Mouse (Mus musculus) left cerebral cortex, adult 11 months (tissue): ENCODE data around the gene Ifit3.
"Not testable (repeated sequence)": the region's sequence is repeated elsewhere in the genome, so short reads cannot be mapped to it uniquely, and the experiment has no call there.

Experiments
- DNase-seq: peaks from one replicate; pipeline ENCODE4 v3.0.0; 2022; ENCODE audit warnings: low spot score

Gene Ifit3

DNA sequence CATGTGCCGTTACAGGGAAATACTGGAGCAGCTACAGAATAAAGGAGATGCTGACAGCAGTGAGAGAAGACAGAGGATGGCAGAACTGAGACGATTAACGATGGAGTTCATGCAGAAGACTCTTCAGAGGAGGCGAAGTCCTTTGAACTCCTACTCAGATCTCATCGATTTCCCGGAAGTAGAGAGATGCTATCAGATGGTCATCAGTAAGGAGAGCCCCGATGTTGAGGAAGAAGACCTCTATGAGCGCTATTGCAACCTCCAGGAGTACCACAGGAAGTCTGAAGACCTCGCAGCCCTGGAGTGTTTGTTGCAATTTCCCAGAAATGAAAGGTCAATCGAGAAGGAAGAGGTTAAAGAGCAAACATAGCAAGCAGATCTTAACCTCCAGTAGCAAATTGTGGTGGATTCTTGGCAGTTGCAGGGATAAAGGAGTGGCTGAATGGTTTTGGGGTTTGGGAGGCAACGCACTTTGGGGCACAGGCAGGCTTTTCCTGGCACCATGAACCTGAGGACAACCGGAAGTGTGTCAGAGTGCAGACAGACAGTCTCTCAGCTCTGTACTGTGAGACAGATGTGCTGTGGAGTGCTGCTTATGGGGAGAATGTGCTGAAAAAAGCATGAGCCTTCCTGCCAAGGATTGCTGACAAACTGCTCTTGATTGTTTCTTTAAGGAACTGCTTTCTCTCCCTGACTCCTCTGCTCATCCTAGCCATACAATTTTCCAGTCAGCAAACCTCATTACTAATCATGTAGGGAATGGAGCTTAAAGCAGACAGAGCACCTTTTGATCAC lies 4.8 kb downstream of the Ifit3 start:
- not testable (repeated sequence) for DNase-seq

DNA sequence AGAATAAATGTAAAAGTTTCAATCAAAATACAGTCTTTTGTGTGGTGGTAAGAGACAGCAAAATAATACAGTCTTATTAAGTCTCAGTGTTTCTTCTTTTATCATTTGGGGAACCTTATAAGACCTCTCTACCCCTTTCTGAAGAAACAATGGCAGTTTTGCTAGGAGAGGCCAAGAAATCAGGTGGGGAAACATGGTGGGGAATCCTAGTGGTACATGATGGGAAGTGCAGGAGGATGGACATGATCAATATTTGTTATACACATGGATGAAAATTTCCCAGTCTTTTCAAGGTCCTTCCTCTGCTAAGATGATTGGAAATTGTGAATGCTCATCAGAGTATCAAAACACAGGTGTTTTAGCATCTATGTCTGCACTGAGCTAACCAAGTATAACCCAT lies 5.6 kb downstream of the Ifit3 start:
- DNase-seq: no peak

DNA sequence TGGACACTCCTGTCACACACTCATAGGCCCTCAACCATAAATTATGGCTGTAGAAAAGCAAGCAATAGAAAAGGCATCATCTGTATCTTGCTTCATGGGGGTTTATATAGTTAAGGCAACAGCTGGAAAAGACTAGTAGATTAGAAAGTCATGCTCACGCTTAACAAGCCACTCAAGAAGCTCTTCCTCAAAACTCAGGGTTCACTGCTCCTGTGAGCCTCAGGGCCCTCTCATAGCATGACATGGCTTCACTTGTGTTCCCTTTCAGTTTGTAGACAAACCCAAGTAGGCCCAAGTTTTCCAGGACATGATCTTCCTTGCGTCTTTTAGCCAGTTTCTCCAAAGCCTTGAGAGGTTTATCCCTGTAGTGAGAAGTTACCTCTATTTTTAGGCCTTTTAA lies 10.1 kb downstream of the Ifit3 start:
- no peak for DNase-seq

DNA sequence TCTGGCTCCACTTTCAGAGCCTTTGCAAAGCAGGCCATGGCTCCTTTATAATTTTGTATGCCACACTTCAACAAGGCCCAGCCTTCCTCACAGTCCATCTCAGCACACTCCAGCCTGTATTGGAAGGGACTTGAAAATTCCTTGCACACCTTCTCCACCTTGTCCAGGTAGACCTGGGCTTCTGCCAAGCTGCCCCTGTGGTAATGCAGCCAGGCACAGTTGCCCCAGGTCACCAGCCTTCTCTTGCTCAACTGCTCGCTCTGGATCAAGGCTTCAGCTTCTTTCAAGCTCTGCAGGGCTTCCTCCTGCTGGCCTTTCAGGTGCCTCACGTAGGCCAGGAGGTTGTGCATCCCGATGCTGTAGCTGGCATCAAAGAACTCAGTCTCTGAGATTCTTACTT lies 11.2 kb downstream of the Ifit3 start:
- DNase-seq: not testable (repeated sequence)

DNA sequence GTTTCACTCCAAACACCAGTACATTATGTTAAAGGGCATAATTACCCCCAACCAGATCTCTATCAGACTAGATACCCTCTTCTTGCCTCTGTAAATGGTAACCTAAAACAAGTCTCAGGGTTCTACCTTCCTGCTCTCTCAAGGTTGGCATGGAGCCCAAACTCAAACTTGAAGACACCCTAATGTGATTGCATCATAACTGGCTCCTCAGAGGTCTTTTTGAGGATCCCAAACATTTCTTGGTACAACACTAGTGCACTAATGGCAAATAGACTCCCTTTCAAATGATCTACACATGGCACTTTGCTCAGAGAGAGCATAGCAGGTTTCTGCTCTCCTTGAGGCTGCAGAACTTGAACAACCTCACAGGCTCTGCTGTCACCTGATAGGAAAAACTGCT lies 13.5 kb downstream of the Ifit3 start:
- no peak for DNase-seq

DNA sequence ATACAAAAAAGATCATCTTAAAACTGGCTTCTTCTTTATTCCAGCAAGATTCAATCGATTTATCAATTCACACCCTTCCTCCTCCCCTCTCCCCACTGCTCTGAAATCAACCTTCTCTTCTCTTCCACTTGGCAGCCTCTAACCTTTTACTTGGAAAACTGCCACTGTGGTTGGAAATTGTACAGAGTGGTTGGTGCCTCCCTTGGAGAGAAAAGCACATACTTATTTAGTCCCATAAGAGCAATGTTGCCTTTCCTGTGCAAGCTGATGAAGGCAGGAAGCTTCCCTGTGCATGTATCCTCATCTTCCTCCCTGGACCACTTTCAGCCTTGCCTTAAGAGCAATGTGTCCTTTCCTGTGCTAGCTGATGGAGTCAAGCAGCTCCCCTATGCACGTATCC lies 15.0 kb downstream of the Ifit3 start:
- DNase-seq: no peak

DNA sequence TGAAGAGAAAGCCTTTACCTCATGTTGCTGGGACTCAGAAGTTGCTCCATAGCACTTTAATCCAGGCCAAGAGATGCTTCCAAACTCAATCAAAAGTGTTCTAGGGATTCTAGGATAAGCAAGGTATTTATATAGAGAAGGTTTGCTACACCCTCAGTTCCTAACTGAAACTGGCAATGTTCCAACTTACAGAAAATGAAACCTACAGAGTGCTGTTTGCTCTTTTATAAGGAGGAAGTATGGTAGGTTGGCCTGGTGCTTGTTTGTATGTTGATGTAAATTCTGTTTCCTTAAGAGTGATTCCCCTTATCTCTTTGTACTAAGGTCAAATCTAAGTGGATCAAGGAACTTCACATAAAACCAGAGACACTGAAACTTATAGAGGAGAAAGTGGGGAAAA lies 15.9 kb downstream of the Ifit3 start:
- DNase-seq: not testable (repeated sequence)

DNA sequence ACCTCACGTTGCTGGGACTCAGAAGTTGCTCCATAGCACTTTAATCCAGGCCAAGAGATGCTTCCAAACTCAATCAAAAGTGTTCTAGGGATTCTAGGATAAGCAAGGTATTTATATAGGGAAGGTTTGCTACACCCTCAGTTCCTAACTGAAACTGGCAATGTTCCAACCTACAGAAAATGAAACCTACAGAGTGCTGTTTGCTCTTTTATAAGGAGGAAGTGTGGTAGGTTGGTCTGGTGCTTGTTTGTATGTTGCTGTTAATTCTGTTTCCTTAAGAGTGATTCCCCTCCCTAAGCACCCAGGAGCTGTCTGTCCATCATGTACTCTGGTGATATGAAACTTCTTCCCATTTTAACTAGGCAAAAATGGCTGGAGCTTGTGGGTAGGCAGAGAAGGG lies 18.6 kb downstream of the Ifit3 start, which contains the start of gene Ifit1bl1:
Ifit1bl1 (minus strand) TSS at position 69 of the 400 bp plus-strand sequence.
- not testable (repeated sequence) for DNase-seq

DNA sequence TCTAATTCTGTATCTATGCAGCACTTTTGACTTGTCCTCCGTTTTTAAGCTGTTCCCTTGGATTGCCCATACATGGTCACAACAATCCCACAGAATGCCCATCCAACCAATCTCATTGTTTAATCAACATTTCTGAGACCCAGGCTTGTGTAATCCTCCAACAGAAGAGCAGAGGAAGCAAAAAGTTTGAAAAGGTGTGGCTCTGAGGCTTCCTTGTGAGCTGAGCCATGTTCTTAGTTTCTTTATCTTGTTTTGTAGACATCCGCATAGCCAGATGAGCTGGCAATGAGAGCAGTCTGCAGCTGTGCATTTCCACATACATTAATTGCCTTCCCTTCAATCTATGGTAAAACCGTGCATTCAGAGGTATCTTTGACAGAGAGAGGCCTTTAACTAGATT lies 22.1 kb downstream of the Ifit3 start:
- no peak for DNase-seq

DNA sequence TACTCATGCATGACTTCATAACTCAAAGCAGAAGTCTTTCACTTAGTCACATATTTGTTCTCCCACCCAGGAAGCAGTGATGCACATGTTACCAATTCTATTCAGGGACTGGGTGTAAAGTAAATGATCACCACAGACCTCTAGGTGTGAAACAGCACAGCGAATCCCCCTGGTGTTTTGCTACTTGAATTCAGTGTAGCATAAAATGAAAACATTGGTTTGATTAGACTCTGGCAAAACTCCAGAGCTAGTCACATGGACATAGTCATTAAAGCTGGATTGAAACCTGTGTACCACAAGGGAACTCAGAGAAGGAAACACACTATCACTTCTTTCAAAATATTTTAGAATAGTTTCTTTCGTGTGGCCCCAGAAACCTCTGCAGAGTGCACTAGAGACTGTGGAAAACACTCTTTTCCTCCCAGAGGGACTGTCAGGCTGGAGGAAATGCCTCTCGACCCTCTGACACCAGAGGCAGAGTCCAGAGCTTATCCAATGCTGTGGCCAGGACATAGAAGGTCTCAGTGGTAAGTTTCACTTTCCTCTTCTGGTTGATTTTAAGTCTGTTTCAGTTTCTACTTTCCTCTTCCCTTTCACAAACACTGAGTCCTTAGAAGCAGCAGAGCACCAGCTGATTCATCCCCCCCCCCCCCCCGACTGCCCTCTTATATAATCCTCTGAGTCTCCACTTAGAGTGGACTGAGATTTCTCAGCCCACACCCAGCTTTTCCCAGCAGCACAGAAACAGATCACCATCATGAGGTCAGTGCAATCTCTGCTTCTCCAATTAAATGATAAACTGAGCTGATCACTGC lies 24.1 kb downstream of the Ifit3 start, which contains the start of gene Ifit3b:
Ifit3b (plus strand) TSS at position 734 of the 815 bp plus-strand sequence.
- not testable (repeated sequence) for DNase-seq

DNA sequence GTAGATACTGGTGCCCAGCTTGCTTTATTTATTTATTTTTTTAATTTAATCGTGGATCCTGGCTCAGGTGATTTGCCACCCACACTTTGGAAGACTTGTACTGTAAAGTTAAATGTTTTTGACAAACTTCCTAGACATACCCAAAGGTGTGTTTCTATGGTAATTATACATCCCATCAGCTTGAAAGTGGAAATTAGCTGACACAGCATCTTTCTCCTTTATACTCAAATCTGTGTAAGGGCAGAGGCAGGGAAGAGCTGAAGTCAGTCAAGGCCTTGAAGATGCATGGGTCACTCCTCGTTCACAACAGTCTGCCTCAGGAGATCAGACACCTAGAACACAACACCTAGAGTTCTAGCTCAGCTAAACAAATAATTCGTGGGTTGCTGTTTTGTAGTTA lies 26.8 kb downstream of the Ifit3 start:
- DNase-seq: not testable (repeated sequence)

DNA sequence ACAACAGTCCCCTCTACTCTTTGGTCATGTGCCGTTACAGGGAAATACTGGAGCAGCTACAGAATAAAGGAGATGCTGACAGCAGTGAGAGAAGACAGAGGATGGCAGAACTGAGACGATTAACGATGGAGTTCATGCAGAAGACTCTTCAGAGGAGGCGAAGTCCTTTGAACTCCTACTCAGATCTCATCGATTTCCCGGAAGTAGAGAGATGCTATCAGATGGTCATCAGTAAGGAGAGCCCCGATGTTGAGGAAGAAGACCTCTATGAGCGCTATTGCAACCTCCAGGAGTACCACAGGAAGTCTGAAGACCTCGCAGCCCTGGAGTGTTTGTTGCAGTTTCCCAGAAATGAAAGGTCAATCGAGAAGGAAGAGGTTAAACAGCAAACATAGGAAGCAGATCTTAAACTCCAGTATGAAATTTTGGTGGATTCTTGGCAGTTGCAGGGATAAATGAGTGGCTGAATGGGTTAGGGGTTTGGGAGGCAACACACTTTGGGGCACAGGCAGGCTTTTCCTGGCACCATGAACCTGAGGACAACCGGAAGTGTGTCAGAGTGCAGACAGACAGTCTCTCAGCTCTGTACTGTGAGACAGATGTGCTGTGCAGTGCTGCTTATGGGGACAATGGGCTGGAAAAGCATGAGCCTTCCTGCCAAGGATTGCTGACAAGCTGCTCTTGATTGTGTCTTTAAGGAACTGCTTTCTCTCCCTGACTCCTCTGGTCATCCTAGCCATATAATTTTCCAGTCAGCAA lies 29.1 kb downstream of the Ifit3 start:
- DNase-seq: not testable (repeated sequence)

DNA sequence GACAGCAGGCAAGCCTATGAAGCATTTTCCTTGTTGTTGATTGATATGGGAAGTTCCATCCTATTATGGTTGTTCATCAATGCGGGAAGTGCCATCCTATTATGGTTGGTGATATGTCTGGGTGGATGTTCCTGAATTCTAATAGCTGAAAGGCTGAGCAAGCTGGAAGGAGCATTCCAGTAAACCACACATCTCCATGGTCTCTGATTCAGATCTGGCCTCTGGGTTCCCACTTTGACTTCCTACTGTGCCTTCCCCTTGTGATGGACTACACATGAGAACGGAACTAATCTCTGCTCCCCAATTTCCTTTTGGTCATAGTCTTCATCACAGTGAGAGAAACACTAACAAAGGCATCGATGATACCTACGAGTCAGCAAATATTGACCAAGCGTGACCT lies 37.5 kb downstream of the Ifit3 start:
- no peak for DNase-seq

DNA sequence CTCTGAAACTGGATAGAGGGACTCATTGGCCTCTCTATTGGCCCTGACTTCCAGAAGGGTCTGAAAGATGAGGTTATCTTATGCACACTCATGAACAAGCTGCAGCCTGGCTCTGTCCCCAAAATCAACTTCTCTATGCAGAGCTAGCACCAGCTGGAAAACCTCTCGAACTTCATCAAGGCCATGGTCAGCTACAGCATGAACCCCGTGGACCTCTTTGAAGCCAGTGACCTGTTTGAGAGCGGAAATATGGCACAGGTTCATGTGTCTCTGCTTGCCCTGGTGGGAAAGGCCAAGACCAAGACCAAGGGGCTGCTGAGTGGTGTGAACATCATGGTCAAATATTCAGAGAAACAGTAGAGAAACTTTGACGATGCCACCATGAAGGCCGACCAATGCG lies 40.5 kb downstream of the Ifit3 start:
- no peak for DNase-seq

DNA sequence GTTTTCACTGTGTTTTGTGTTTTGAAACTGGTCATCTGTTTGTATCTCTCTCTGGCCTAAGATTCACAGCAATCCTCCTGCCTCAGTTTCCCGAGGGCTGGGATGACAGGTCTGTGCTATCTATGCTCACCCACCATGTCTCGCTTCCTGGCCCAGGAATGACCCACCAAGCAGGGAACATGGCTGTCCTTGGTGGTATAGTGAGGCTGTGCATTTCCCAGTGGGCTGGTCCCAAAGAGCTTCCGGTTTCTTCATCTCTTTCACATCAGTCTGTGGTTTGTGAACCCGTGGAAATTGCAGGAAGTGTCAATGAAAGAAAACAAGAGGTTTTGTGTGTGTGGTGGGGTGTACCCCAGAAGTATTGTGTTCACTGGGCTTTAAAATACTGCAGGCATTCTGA lies 41.3 kb downstream of the Ifit3 start:
- no peak for DNase-seq

DNA sequence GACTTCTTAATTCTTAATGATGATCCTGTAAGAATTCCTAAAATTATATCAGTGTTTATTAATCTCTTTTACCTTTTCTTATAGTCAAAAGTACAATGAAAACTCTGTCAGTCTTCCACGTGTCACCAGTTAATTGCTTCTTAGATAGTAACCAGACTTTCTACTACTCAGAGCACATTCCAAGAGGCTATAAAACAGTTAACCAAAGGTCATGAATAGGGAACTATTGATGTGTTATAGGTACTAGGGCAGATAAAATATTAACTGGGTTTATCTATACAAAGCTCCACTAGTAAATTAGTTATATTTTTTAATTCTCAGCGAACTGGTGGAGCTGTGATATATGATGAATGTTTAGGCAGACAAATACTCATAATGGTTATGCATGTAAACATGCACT lies 44.2 kb downstream of the Ifit3 start:
- no peak for DNase-seq

DNA sequence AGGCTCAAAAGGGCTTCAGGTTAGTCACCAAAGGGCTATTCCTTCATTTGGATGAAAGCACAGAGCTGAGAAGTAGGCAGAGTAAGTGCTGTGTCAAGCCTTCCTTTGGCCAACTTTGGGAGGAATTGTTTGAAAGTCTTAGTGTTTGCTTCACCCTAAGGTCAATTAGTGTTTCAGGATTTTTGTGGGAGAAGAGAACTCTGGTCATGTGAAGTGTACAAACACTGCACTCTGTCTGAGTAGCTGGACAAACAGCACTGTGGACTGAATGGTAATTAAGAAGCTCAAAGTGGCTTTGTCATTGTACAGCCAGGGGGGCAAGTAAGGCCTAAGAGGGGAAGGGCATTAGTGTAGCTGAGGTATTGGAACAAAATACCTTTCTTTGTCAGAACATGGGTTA lies 48.2 kb downstream of the Ifit3 start:
- DNase-seq: no peak

DNA sequence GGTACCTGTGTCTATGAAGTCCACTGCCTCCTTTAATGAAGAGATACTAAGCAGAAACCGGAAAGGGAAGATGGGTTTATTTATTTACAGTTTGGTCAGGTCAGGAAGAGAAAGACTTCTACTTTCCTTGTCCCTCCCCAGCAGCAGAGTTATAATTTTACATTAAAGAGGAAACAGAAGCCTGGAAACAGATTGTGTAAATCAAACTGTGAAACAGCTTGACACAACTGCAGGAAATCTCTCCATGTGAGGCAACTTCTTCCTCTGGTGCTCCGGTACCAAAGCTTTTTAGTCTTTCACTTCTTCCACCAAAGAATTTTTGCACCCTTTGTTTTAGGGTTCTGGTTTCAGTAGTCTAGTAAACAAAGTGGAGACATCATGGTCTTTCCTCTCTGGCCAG lies 50.2 kb downstream of the Ifit3 start:
- no peak for DNase-seq

DNA sequence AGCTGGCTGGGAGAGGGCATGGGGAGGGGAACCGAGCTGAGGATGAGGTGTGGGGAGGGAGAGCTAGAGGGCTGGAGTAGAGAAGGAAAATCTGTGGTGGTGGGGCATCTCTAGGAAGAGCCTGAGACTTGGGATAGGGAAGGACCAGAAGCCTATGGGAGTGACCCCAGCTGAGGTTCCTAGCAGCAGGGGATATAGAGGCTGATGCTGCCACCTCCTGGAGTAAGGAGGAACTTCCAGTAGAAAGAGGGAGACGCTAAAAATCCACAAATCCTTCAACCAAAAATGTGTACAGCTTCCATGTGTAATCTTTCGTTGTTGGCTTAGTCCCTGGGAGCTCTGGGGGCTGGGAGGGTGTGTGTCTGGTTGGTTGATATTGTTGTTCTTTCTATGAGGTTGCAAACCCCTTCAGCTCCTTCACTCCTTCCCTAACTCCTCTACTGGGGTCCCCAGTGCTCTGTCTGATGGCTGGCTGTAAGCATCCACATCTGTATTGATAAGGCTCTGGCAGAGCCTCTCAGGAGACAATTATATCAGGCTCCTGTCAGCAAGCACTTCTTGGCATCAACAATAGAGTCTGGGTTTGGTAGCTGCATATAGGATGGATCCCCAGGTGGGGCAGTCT lies 53.7 kb downstream of the Ifit3 start:
- DNase-seq: peak; percentile 26
